Mouse (Mus musculus): ENCODE data around the gene Rptn. TPM values are rescaled to one million over a fixed set of nuclear protein-coding genes. Genes with fewer than 3 reads are reported as not detected.
A peak's percentile ranks its signal among the peaks of the same experiment; 100 is the strongest.

Gene Rptn
- not detected in 2 replicates for total RNA-seq (2014; rRNA removed; ENCODE audit: low replicate concordance)
- polyA plus RNA-seq (2015; fragmentation: Nextera tagmentation; extraction: Ambion mirVana): not detected in 2 replicates

GRCm38 (mm10) chr3:93393366-93393765 is at the start of gene Rptn:
Rptn (plus strand) TSS chr3:93393699.
- TF ChIP-seq CTCF (IDR thresholded peaks at IDR 0.05; ENCODE audit: low read depth): no peak
- no peak for TF ChIP-seq EP300 (IDR thresholded peaks at IDR 0.05; ENCODE audit: low read depth)
- Histone ChIP-seq H3K9ac (replicated peaks; ENCODE audit: low read depth, low read length) (no peak within 1 kb of the TSS), H3K36me3 (replicated peaks; ENCODE audit: control insufficient read depth, insufficient read depth, low read length) (no peaks in the 10 kb centered on the region), H3K4me1 (ENCODE audit: control insufficient read depth, insufficient read depth) (no peaks in the 10 kb centered on the region), H3K27me3 (ENCODE audit: control insufficient read depth, insufficient read depth, low read length) (no peaks in the 10 kb centered on the region), H3K27ac (ENCODE audit: low read depth) (no peak within 1 kb of the TSS), H3K4me3 (ENCODE audit: low read depth, low read length) (no peak within 1 kb of the TSS), H3K4me2 (ENCODE audit: low read depth, low read length) (no peak within 1 kb of the TSS), H3K9me3 (replicated peaks; ENCODE audit: control insufficient read depth, low read length) (no peaks in the 10 kb centered on the region)
- DNase-seq (ENCODE audit: low spot score): no peak
- ATAC-seq (ENCODE audit: insufficient read depth, low read depth): no peak
- 65% methylated on average over 2 of the region's 2 CpGs for WGBS

- no peak for DNase-seq (ENCODE audit: low spot score)
- H3K27me3 ChIP-seq (ENCODE audit: control insufficient read depth, insufficient read depth, low read length): no peaks in the 10 kb centered on the region
- no peaks in the 10 kb centered on the region for H3K9me3 ChIP-seq (replicated peaks; ENCODE audit: control insufficient read depth, low read length)
- TF ChIP-seq EP300 (IDR thresholded peaks at IDR 0.05; ENCODE audit: low read depth) (no peak), CTCF (IDR thresholded peaks at IDR 0.05; ENCODE audit: low read depth) (no peak)
- H3K4me3 ChIP-seq (ENCODE audit: low read depth, low read length): no peak overlapping the region
- H3K36me3 ChIP-seq (replicated peaks; ENCODE audit: control insufficient read depth, insufficient read depth, low read length): no peaks in the 10 kb centered on the region
- no peaks in the 10 kb centered on the region for H3K4me1 ChIP-seq (ENCODE audit: control insufficient read depth, insufficient read depth)
- ATAC-seq (ENCODE audit: insufficient read depth, low read depth): no peak
- WGBS: 65% methylated on average over 2 of the region's 2 CpGs
- H3K9ac ChIP-seq (replicated peaks; ENCODE audit: low read depth, low read length): no peak overlapping the region
- H3K4me2 ChIP-seq (ENCODE audit: low read depth, low read length): no peak overlapping the region
- H3K27ac ChIP-seq (ENCODE audit: low read depth): no peak overlapping the region
These were observed 46.6 kb upstream of the Rptn start for GRCm38 (mm10) chr3:93346896-93347295.

- 0 out of 2 replicates have a peak, but pooled peaks have one; percentile 41 for ATAC-seq (ENCODE audit: insufficient read depth, low read depth)
- Histone ChIP-seq H3K27me3 (ENCODE audit: control insufficient read depth, insufficient read depth, low read length) (0 out of 2 replicates have a peak, but pooled peaks cover 7% of the 10 kb centered on the region), H3K4me3 (ENCODE audit: low read depth, low read length) (no peak overlapping the region), H3K4me1 (ENCODE audit: control insufficient read depth, insufficient read depth) (no peaks in the 10 kb centered on the region), H3K36me3 (replicated peaks; ENCODE audit: control insufficient read depth, insufficient read depth, low read length) (no peaks in the 10 kb centered on the region), H3K9ac (replicated peaks; ENCODE audit: low read depth, low read length) (no peak overlapping the region), H3K9me3 (replicated peaks; ENCODE audit: control insufficient read depth, low read length) (no peaks in the 10 kb centered on the region), H3K27ac (ENCODE audit: low read depth) (no peak overlapping the region), H3K4me2 (ENCODE audit: low read depth, low read length) (no peak overlapping the region)
- 16% methylated on average over 7 of the region's 7 CpGs for WGBS
- peak; percentile 8 for DNase-seq (ENCODE audit: low spot score)
- TF ChIP-seq EP300 (IDR thresholded peaks at IDR 0.05; ENCODE audit: low read depth) (no peak), CTCF (IDR thresholded peaks at IDR 0.05; ENCODE audit: low read depth) (peak; percentile 68)
These were observed 33.5 kb upstream of the Rptn start for GRCm38 (mm10) chr3:93360045-93360444.

- H3K9me3 ChIP-seq (replicated peaks; ENCODE audit: control insufficient read depth, low read length): no peaks in the 10 kb centered on the region
- no peak for TF ChIP-seq EP300 (IDR thresholded peaks at IDR 0.05; ENCODE audit: low read depth)
- TF ChIP-seq CTCF (IDR thresholded peaks at IDR 0.05; ENCODE audit: low read depth): peak; percentile 85
- 9% methylated on average over 10 of the region's 10 CpGs for WGBS
- no peak overlapping the region for H3K9ac ChIP-seq (replicated peaks; ENCODE audit: low read depth, low read length)
- H3K36me3 ChIP-seq (replicated peaks; ENCODE audit: control insufficient read depth, insufficient read depth, low read length): no peaks in the 10 kb centered on the region
- 0 out of 2 replicates have a peak, but pooled peaks have one; percentile 47 for ATAC-seq (ENCODE audit: insufficient read depth, low read depth)
- peak overlapping the region; percentile 31; the same call in 1 of the 2 replicates for H3K4me2 ChIP-seq (ENCODE audit: low read depth, low read length)
- peak; percentile 77 for DNase-seq (ENCODE audit: low spot score)
- H3K4me1 ChIP-seq (ENCODE audit: control insufficient read depth, insufficient read depth): no peaks in the 10 kb centered on the region
- 0 out of 2 replicates have a peak, but pooled peaks cover 7% of the 10 kb centered on the region for H3K27me3 ChIP-seq (ENCODE audit: control insufficient read depth, insufficient read depth, low read length)
- H3K4me3 ChIP-seq (ENCODE audit: low read depth, low read length): no peak overlapping the region
- H3K27ac ChIP-seq (ENCODE audit: low read depth): no peak overlapping the region
These were observed 31.4 kb upstream of the Rptn start for GRCm38 (mm10) chr3:93361933-93362574.

GRCm38 (mm10) chr3:93366966-93367575 is 26.4 kb upstream of the Rptn start:
- no peak overlapping the region for H3K27ac ChIP-seq (ENCODE audit: low read depth)
- no peaks in the 10 kb centered on the region for H3K9me3 ChIP-seq (replicated peaks; ENCODE audit: control insufficient read depth, low read length)
- no peaks in the 10 kb centered on the region for H3K36me3 ChIP-seq (replicated peaks; ENCODE audit: control insufficient read depth, insufficient read depth, low read length)
- no peak for DNase-seq (ENCODE audit: low spot score)
- H3K4me3 ChIP-seq (ENCODE audit: low read depth, low read length): no peak overlapping the region
- WGBS: 49% methylated on average over 3 of the region's 3 CpGs
- H3K4me1 ChIP-seq (ENCODE audit: control insufficient read depth, insufficient read depth): no peaks in the 10 kb centered on the region
- H3K4me2 ChIP-seq (ENCODE audit: low read depth, low read length): no peak overlapping the region
- TF ChIP-seq EP300 (IDR thresholded peaks at IDR 0.05; ENCODE audit: low read depth) (no peak), CTCF (IDR thresholded peaks at IDR 0.05; ENCODE audit: low read depth) (no peak)
- no peak for ATAC-seq (ENCODE audit: insufficient read depth, low read depth)
- H3K9ac ChIP-seq (replicated peaks; ENCODE audit: low read depth, low read length): no peak overlapping the region
- H3K27me3 ChIP-seq (ENCODE audit: control insufficient read depth, insufficient read depth, low read length): 0 out of 2 replicates have a peak, but pooled peaks cover 7% of the 10 kb centered on the region

Measured in heart, postnatal 0 days (tissue).